Mouse (Mus musculus): ENCODE measurements around the gene Mllt3. TPM values are rescaled to one million over a fixed set of nuclear protein-coding genes. Genes with fewer than 3 reads are reported as not detected.

Gene Mllt3
- polyA plus RNA-seq, 1 experiment from 2014 or later = 62.3 TPM

GRCm38 (mm10) chr4:87863212-87863611 is 170.0 kb downstream of the Mllt3 start:
- ATAC-seq (ENCODE audit: low FRiP score) = no peak
- no peak overlapping the region for H3K4me2 ChIP-seq
- H3K27ac ChIP-seq (ENCODE audit: low read depth, low read length) = no peak overlapping the region
- no peak for DNase-seq (ENCODE audit: low spot score, missing footprints)
- no peak overlapping the region for H3K4me3 ChIP-seq (ENCODE audit: low read depth, low read length)
- no peak overlapping the region for H3K9ac ChIP-seq (ENCODE audit: low read length)
- H3K4me1 ChIP-seq (ENCODE audit: control insufficient read depth, insufficient read depth, low read length) = peaks cover 4% of the 10 kb centered on the region; the same call in 1 of the 2 replicates
- H3K9me3 ChIP-seq (ENCODE audit: control insufficient read depth, low read length) = no peaks in the 10 kb centered on the region
- WGBS = 95% methylated on average over 5 of the region's 5 CpGs
- H3K27me3 ChIP-seq (ENCODE audit: control insufficient read depth, insufficient read depth, low read length) = no peaks in the 10 kb centered on the region
- no peaks in the 10 kb centered on the region for H3K36me3 ChIP-seq (ENCODE audit: control insufficient read depth, insufficient read depth, low read length)

GRCm38 (mm10) chr4:87860723-87861122 is 172.4 kb downstream of the Mllt3 start:
- ATAC-seq (ENCODE audit: low FRiP score) (no peak), DNase-seq (ENCODE audit: low spot score, missing footprints) (no peak)
- H3K4me3 ChIP-seq (ENCODE audit: low read depth, low read length) = no peak overlapping the region
- H3K27me3 ChIP-seq (ENCODE audit: control insufficient read depth, insufficient read depth, low read length) = no peaks in the 10 kb centered on the region
- no peak overlapping the region for H3K4me2 ChIP-seq
- 96% methylated on average over 5 of the region's 5 CpGs for WGBS
- H3K27ac ChIP-seq (ENCODE audit: low read depth, low read length) = no peak overlapping the region
- no peaks in the 10 kb centered on the region for H3K9me3 ChIP-seq (ENCODE audit: control insufficient read depth, low read length)
- no peaks in the 10 kb centered on the region for H3K36me3 ChIP-seq (ENCODE audit: control insufficient read depth, insufficient read depth, low read length)
- no peaks in the 10 kb centered on the region for H3K4me1 ChIP-seq (ENCODE audit: control insufficient read depth, insufficient read depth, low read length)
- no peak overlapping the region for H3K9ac ChIP-seq (ENCODE audit: low read length)

- no peaks in the 10 kb centered on the region for H3K9me3 ChIP-seq (ENCODE audit: control insufficient read depth, low read length)
- DNase-seq (ENCODE audit: low spot score, missing footprints) = no peak
- H3K4me2 ChIP-seq = no peak overlapping the region
- H3K27ac ChIP-seq (ENCODE audit: low read depth, low read length) = no peak overlapping the region
- H3K27me3 ChIP-seq (ENCODE audit: control insufficient read depth, insufficient read depth, low read length) = no peaks in the 10 kb centered on the region
- H3K36me3 ChIP-seq (ENCODE audit: control insufficient read depth, insufficient read depth, low read length) = no peaks in the 10 kb centered on the region
- H3K4me1 ChIP-seq (ENCODE audit: control insufficient read depth, insufficient read depth, low read length) = no peaks in the 10 kb centered on the region
- ATAC-seq (ENCODE audit: low FRiP score) = no peak
- no peak overlapping the region for H3K9ac ChIP-seq (ENCODE audit: low read length)
- WGBS = 83% methylated on average over 4 of the region's 4 CpGs
- no peak overlapping the region for H3K4me3 ChIP-seq (ENCODE audit: low read depth, low read length)
These were observed 174.0 kb downstream of the Mllt3 start for GRCm38 (mm10) chr4:87859148-87859547.

GRCm38 (mm10) chr4:87857982-87858381 is 175.2 kb downstream of the Mllt3 start:
- Histone ChIP-seq H3K4me3 (ENCODE audit: low read depth, low read length) (no peak overlapping the region), H3K4me1 (ENCODE audit: control insufficient read depth, insufficient read depth, low read length) (no peaks in the 10 kb centered on the region), H3K36me3 (ENCODE audit: control insufficient read depth, insufficient read depth, low read length) (no peaks in the 10 kb centered on the region), H3K27ac (ENCODE audit: low read depth, low read length) (no peak overlapping the region), H3K9me3 (ENCODE audit: control insufficient read depth, low read length) (no peaks in the 10 kb centered on the region), H3K27me3 (ENCODE audit: control insufficient read depth, insufficient read depth, low read length) (no peaks in the 10 kb centered on the region), H3K9ac (ENCODE audit: low read length) (no peak overlapping the region), H3K4me2 (no peak overlapping the region)
- no peak for DNase-seq (ENCODE audit: low spot score, missing footprints)
- no peak for ATAC-seq (ENCODE audit: low FRiP score)
- 92% methylated on average over 1 of the region's 1 CpGs for WGBS

GRCm38 (mm10) chr4:87852461-87852860 is 180.7 kb downstream of the Mllt3 start:
- DNase-seq (ENCODE audit: low spot score, missing footprints) = no peak
- H3K27me3 ChIP-seq (ENCODE audit: control insufficient read depth, insufficient read depth, low read length) = no peaks in the 10 kb centered on the region
- no peaks in the 10 kb centered on the region for H3K36me3 ChIP-seq (ENCODE audit: control insufficient read depth, insufficient read depth, low read length)
- 92% methylated on average over 2 of the region's 2 CpGs for WGBS
- H3K9me3 ChIP-seq (ENCODE audit: control insufficient read depth, low read length) = no peaks in the 10 kb centered on the region
- ATAC-seq (ENCODE audit: low FRiP score) = no peak
- no peak overlapping the region for H3K4me3 ChIP-seq (ENCODE audit: low read depth, low read length)
- H3K27ac ChIP-seq (ENCODE audit: low read depth, low read length) = no peak overlapping the region
- H3K4me2 ChIP-seq = no peak overlapping the region
- H3K9ac ChIP-seq (ENCODE audit: low read length) = no peak overlapping the region
- no peaks in the 10 kb centered on the region for H3K4me1 ChIP-seq (ENCODE audit: control insufficient read depth, insufficient read depth, low read length)

- Histone ChIP-seq H3K27me3 (ENCODE audit: control insufficient read depth, insufficient read depth, low read length) (no peaks in the 10 kb centered on the region), H3K36me3 (ENCODE audit: control insufficient read depth, insufficient read depth, low read length) (no peaks in the 10 kb centered on the region), H3K4me2 (no peak overlapping the region), H3K27ac (ENCODE audit: low read depth, low read length) (no peak overlapping the region), H3K9me3 (ENCODE audit: control insufficient read depth, low read length) (no peaks in the 10 kb centered on the region), H3K4me1 (ENCODE audit: control insufficient read depth, insufficient read depth, low read length) (no peaks in the 10 kb centered on the region), H3K4me3 (ENCODE audit: low read depth, low read length) (no peak overlapping the region), H3K9ac (ENCODE audit: low read length) (no peak overlapping the region)
- 85% methylated on average over 5 of the region's 5 CpGs for WGBS
- ATAC-seq (ENCODE audit: low FRiP score) (no peak), DNase-seq (ENCODE audit: low spot score, missing footprints) (no peak)
These were observed 183.1 kb downstream of the Mllt3 start for GRCm38 (mm10) chr4:87850051-87850450.

- H3K4me3 ChIP-seq (ENCODE audit: low read depth, low read length) = no peak overlapping the region
- no peak for ATAC-seq (ENCODE audit: low FRiP score)
- no peaks in the 10 kb centered on the region for H3K9me3 ChIP-seq (ENCODE audit: control insufficient read depth, low read length)
- no peaks in the 10 kb centered on the region for H3K4me1 ChIP-seq (ENCODE audit: control insufficient read depth, insufficient read depth, low read length)
- no peak overlapping the region for H3K9ac ChIP-seq (ENCODE audit: low read length)
- no peak overlapping the region for H3K27ac ChIP-seq (ENCODE audit: low read depth, low read length)
- H3K4me2 ChIP-seq = no peak overlapping the region
- H3K27me3 ChIP-seq (ENCODE audit: control insufficient read depth, insufficient read depth, low read length) = no peaks in the 10 kb centered on the region
- no peak for DNase-seq (ENCODE audit: low spot score, missing footprints)
- WGBS = 83% methylated on average over 6 of the region's 6 CpGs
- no peaks in the 10 kb centered on the region for H3K36me3 ChIP-seq (ENCODE audit: control insufficient read depth, insufficient read depth, low read length)
These were observed 188.4 kb downstream of the Mllt3 start for GRCm38 (mm10) chr4:87844668-87845210.

GRCm38 (mm10) chr4:87840210-87840910 is 192.8 kb downstream of the Mllt3 start:
- Histone ChIP-seq H3K27me3 (ENCODE audit: control insufficient read depth, insufficient read depth, low read length) (no peaks in the 10 kb centered on the region), H3K4me1 (ENCODE audit: control insufficient read depth, insufficient read depth, low read length) (no peaks in the 10 kb centered on the region), H3K27ac (ENCODE audit: low read depth, low read length) (no peak overlapping the region), H3K4me2 (no peak overlapping the region), H3K4me3 (ENCODE audit: low read depth, low read length) (no peak overlapping the region), H3K9ac (ENCODE audit: low read length) (no peak overlapping the region), H3K36me3 (ENCODE audit: control insufficient read depth, insufficient read depth, low read length) (no peaks in the 10 kb centered on the region; the same call in 1 of the 2 replicates), H3K9me3 (ENCODE audit: control insufficient read depth, low read length) (no peaks in the 10 kb centered on the region)
- no peak for DNase-seq (ENCODE audit: low spot score, missing footprints)
- ATAC-seq (ENCODE audit: low FRiP score) = no peak
- 88% methylated on average over 10 of the region's 10 CpGs for WGBS

GRCm38 (mm10) chr4:87838716-87839115 is 194.4 kb downstream of the Mllt3 start:
- H3K27me3 ChIP-seq (ENCODE audit: control insufficient read depth, insufficient read depth, low read length) = no peaks in the 10 kb centered on the region
- ATAC-seq (ENCODE audit: low FRiP score) = no peak
- no peaks in the 10 kb centered on the region; the same call in 1 of the 2 replicates for H3K36me3 ChIP-seq (ENCODE audit: control insufficient read depth, insufficient read depth, low read length)
- WGBS = 90% methylated on average over 1 of the region's 1 CpGs
- no peak overlapping the region for H3K4me3 ChIP-seq (ENCODE audit: low read depth, low read length)
- peaks cover 8% of the 10 kb centered on the region for H3K4me1 ChIP-seq (ENCODE audit: control insufficient read depth, insufficient read depth, low read length)
- no peak for DNase-seq (ENCODE audit: low spot score, missing footprints)
- no peak overlapping the region for H3K9ac ChIP-seq (ENCODE audit: low read length)
- H3K9me3 ChIP-seq (ENCODE audit: control insufficient read depth, low read length) = no peaks in the 10 kb centered on the region
- no peak overlapping the region for H3K4me2 ChIP-seq
- H3K27ac ChIP-seq (ENCODE audit: low read depth, low read length) = no peak overlapping the region

Measured in midbrain, embryonic 11.5 days (tissue).